Mouse (Mus musculus) megakaryocyte-erythroid progenitor cell, adult 5-6 weeks (primary cell): ENCODE measurements around the gene Fam20a. TPM values are rescaled to one million over a fixed set of nuclear protein-coding genes. Genes with fewer than 3 reads are reported as not detected.

ENCODE experiments used
- ATAC-seq: replicated peaks from 2 replicates; pipeline ENCODE4 v1.8.0; 2016; ENCODE audit warnings: mild to moderate bottlenecking, inconsistent platforms; ENCODE audit not compliant: severe bottlenecking, poor library complexity, low FRiP score, low TSS enrichment
- total RNA-seq, 2 experiments: library from RNA; stranded (forward) in 1 of 2; stranded (reverse) in 1 of 2; fragments of 200-1000, 215-1000 nt in 1 of 2; fragments of >200 nt in 1 of 2; fragmentation: Nextera tagmentation in 1 of 2; gene quantifications; 2 replicates each; pipeline ENCODE4 v1.2.3; 2014 to 2017

The Fam20a gene
- total RNA-seq, 2 experiments from 2014 or later = 0.70 TPM; not detected in 1

DNA sequence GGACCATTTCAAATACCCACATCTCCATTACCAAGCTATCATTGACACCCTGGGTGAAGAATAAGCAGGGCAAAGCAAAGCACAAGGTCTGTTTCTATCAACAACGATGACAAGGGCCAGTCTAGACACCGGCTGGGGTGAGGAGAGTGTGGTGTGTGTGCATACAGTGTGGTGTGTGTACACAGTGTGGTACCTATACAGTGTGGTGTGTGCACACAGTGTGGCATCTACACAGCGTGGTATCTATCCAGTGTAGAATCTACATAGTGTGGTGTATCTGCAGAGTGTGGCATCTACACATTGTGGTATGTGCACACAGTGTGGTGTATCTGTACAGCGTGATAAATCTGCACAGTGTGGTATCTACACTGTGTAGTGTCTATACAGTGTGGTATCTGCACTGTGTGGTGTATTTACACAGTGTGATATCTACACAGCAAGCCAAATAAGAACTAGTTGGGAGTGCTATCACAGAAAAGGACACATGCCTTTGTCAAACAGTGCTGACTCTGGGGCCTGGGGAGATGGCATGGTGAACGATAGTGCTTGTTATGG, 24.9 kb downstream of the Fam20a start:
- no peak for ATAC-seq

DNA sequence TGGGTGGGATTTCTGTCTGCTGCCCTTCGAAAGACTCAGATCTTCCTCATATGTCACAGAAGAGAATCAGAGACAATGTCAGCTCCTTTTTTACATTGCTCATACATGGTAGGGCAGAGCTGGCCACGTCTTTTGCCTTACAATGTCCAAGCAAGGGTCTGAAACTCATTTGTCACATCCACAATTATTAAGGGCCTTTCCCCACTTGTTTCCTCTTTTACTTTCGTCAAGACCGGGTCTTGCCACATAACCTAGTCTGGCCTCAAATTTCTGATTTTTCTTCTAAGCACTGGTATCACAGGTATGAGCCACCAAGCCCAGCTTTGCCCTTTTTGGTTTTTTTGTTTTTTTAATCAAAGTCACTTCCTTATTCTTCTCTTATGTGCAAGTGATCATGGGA, 25.6 kb downstream of the Fam20a start:
- ATAC-seq = no peak

DNA sequence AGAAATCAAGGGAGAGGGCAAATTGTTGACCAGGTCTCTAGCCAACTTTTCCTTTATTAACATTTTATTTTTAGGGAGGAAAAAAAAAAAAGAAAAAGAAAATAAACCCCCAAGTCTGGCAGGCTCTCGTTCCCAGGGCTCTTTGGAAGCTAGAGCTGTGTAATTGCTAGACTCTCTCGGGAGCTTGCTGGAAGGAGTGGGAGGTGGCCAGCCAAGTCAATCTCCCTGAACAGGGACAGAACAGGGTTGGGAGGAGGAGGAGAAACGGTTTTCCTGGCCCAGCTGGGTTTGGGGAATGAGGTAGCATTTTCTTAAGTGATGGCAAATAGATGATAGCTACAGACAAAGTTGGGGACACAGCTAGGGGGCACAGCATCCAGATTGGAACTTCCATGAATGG, 29.3 kb downstream of the Fam20a start:
- no peak for ATAC-seq

DNA sequence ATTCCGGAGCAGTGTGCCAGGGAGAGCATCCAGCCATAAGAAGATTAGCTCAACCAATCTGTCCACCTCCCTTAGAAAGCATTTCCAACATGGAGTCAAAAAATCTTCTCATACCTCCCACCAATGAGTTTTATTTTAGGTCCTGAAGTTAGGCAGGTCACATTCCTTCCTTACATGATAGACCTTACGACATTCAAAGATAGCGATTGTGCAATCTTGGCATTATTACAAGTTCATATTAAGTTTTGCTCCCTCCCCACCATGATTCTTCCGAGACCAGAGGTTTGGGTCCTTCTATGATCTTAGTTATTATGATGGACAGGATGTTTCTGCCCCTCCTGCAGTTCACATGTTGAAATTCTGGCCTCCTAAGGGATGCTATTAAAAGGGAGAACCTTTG, 32.5 kb downstream of the Fam20a start:
- no peak for ATAC-seq

DNA sequence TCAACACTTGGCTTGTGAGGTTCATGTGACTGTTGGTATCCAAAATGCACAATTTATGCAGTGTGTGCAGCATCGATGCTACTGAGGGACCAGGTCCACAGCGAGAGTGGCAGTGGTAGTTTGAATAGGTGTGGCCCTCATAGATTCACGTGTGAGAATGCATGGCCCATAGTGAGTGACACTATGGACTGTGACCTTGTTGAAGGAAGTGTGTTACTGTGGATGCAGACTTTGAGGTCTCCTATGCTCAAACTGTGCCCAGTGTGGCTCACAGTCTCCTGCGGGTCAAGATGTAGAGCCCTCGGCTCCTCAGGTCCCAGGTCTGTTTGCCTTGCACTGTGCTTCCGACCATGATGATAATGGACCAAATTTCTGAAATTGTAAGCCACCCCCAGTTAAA, 39.9 kb downstream of the Fam20a start:
- no peak for ATAC-seq

DNA sequence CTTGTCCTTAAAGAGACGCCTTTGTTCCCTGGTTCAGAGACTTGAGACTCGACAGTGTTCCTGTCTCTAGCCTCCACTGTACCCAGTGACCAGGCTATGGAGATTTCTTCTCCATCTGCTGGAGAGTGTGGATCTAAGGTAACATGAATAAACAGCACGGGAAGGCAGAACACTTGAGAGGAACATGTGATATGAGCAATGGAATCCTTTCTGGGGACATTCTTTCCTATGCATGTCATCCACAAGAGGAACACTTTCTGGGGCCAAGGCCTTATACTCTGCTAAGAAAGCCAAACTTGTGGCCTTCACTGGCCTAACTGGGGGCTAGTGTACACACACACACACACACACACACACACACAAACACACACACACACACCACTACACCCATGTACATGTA, 40.5 kb downstream of the Fam20a start:
- no peak for ATAC-seq

DNA sequence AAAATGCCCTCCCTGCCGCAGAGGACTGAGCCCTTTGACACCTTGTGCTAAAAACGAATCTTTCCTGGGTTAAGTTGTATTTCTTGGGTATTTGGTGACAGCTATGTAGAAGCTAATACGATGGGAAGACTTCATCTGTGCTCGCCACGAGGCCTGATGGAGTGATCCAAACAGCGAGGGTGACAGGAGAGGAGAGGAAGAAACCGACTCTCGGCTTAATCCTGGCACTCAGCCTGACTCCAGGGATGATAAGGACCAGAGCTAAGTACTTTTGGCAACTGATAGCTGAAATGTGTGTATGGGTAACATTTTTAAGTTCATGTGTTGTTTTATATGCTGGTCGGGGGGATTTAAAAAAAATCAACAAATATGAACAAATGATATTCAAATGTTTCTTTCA, 41.1 kb downstream of the Fam20a start:
- 0 out of 2 replicates have a peak, but pooled peaks have one; percentile 43 for ATAC-seq

DNA sequence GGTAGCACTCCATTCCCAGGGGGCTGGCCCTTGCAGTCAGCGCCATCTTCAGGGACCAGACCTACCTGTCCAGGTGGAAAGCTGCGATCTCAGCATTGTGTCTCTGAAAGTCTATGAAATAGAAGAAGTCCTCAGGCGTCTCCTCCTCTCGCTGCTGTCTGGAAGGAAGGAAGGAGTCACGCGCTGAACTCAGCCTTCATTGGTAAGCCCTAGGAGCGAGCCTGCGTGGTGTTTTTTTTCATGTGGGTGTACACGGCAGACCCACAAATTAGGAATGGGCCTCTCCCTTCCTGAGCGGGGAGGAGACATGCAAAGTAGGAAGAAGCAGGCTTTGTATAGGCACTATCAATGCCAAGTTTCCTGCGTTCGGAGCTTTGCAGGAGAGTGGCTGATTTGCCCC, 43.8 kb downstream of the Fam20a start:
- ATAC-seq = no peak

DNA sequence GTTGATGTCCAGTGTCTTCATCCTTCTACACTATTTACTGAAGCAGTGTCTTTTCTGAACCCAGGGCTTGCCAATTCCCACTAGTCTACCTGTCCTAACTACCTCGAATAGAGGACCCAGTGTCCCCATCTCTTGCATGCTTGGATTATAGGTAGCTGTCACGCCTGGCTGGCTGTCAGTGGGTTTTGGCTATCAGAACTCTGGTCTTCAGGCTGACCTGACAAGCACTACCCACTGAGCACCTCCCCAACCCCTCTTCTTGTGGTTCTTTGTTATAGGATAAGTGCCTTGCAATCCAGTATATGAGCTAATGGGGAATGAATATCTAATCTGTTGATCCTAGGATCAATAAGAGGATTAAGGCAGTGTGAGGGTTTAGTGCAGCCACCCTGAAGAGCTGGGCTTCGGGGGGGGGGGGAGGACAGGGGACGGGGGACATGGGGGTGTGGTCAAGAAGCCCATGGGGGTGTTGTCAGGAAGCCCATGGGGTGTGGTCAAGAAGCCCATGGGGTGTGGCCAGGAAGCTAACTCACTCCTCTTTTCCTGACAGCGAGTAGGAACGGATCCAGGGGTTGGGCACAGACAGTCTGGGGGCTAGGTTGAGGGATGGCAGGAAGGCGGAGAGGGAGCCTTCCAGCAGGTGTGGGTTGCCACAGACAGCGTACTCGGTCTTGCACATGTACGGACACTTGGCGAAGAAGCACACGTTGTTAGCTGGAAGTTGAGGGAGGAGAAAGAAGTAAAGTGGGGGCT, 45.3 kb downstream of the Fam20a start:
- no peak for ATAC-seq

DNA sequence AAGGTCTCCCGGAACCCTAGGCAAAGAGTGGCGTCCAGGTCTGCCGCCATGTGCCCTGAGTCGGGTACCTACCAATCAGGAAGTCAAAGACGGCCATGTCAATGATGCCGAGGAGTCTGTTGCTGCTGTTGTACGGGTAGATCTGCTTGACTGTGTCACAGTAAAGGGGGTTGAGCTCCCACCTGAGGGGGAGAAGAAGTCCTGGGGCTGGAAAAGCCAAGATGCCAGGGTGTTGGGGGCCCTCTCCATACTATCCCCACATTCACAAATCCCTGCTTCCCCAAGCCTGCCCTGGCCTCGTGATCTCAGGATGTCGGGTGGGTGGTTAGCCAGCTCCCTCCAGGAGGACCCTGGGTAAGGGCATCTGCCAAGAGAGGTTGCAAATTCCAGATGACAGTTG, 46.3 kb downstream of the Fam20a start:
- ATAC-seq = no peak

DNA sequence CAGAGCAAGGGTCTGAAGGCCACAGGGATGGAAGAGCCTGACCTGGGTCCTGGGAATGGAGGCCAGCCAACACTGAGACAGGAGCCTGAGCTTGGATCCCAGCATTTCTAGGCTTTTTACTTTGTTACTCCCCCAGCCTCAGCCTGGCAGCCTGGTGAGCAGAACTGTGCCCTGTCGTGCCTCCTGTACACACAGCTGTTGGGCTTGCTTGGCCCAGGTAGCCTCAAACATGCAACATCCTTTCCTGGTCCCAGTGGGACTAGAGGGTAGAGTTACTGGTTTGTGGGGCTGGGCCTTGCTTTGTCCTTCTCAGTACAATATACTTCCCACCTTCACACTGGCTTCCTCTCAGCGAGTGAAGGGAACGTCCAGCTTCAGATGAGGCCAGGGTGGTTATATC, 46.9 kb downstream of the Fam20a start:
- no peak for ATAC-seq

DNA sequence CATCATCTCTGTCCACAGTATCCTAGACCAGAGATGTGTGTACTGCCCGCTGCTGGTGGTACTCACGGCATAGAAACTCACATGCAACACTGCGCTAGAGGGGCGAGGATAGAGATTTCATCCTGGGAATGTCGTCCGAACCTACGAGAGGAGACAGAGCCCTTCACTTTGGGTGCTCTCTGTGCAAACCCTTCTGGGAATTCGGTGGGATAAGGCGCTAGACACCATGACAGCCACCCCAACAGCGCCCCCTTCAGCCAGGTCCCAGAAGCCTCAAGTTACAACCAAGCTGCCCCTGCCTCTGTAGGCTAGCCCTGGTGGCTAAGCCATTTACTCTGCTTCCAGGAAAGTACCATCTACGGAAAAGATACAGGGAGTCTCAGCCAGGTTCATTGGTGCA, 47.5 kb downstream of the Fam20a start:
- ATAC-seq = no peak

DNA sequence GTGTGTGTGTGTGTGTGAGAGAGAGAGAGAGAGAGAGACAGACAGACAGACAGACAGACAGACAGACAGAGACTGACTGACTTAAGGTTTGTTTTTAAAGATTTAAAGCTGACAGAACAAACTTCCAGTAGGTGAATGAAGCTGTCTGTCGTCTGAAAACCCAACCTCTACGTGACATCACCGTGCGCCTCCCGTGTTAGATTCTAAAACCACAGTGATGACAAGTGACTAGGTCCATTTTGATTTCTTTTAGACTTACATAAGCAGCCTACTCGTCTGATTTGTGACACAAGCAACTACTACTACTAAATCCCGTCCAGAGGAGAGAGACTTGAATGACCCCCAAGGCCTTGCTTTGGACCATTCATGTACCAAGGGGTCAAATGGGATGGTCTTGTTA, 48.3 kb downstream of the Fam20a start:
- no peak for ATAC-seq

DNA sequence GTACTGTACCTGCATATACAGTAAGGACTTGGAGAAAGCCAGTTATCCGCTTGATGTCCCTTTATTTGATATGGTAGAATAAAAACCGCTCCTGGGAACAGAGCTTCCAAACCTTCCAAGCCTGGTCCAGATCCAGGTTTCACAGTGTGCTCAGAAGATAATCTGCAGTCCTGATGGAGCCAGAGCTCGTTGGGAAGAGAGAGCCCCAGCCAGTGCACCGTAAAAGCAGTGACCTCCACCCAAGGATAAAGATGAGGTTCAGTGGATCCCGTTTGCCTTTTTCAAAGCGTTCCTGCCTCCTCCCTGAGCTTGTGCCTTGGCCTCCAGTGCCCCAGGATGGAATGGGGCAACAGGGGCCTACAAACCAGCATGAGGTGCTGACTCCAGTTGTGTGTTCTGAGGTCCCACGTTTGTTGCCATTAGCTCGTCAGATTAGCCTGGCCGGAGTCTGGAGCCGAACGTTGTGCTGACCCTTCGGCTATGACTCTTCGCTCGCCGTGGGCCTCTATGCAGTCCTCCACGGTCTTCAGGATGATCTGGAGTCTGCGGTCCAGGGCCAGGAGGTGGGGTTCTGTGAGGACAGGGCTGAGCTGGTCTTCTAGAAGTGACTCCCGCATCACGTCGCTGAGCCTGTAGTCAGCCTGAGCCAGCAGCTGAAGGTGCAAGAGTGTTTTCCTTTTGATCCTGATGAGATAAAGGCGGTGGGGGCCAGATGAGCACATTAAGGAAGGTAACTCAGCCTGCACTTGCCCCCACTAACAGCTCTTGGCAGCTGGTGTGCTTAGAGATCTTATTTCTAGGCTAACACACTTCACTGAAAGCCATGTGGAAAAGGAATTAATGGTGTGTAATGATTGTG, 49.0 kb downstream of the Fam20a start:
- ATAC-seq = no peak

DNA sequence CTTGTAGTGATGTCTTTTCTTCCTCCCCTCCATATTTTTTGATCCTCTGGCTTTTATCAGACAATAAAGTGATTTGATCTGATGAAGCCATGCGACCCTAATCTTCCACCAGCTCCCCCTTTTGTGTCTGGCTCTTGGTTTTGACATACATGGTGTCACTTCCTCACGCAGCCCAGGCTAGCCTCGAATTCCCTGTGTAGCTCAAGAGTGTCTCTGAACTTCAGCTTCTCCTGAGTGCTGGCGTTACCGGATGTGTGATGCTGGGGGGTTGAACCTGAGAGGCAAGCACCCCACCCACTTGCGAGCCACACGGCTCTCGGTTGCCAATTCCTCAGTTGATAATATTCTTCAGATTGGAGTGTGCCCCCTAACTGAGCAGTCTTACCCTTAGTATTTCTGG, 49.7 kb downstream of the Fam20a start:
- ATAC-seq = no peak

DNA sequence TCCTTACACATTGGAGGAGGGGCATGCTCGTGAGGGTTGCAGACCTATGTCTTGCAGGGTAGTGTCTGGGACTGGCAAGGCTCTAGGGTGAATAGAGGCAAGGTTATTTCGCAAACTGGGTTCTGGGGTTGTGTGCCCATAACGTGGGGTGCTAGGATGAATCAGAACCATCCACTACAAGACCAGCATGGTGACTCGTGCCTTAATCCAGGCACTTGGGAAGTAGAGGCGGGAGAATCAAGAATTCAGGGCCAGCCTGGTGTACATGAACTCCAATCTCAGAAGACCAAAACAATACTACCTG, 50.1 kb downstream of the Fam20a start:
- ATAC-seq = no peak

DNA sequence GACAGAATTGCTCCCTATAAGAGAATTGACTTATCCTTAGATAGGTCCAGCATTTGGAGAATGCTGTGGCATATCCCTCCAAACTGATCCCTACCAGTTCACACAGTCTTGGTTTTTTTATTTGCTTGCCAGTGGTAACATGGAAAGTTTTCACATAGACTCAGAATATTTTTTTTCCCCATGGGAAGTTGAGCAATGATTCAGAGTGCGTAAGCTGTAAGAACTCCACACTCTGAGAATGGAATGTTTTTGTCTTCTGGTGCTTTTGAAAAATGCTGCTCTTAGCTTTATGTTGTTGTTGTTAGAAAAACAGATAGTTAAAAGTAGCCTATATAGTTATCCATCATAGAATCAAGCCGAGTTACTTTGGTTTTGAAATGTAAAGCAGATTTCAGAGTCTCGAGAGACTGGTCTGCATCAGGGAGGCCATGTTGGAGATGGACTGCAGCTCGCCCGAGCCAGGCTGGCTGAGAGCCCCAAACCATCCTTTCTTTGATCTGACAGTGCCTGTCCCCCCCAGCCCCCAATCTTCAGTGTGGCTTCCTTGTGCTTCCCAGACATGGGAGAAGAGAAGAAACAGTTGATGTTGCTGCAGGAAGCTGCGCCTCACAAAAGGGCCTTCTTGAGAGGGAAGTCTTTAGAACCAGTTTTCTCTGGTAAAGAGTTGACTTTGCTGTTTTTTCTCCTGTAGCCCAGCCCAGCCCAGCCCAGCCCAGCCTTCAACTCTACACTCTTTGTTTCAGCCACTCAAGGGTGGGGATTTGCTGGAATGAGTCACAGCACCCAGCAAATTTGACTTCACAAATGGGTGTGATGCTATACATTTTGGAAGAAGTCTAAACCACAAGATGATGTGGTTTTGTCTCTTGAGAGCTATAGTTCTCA, 50.7 kb downstream of the Fam20a start:
- no peak for ATAC-seq

DNA sequence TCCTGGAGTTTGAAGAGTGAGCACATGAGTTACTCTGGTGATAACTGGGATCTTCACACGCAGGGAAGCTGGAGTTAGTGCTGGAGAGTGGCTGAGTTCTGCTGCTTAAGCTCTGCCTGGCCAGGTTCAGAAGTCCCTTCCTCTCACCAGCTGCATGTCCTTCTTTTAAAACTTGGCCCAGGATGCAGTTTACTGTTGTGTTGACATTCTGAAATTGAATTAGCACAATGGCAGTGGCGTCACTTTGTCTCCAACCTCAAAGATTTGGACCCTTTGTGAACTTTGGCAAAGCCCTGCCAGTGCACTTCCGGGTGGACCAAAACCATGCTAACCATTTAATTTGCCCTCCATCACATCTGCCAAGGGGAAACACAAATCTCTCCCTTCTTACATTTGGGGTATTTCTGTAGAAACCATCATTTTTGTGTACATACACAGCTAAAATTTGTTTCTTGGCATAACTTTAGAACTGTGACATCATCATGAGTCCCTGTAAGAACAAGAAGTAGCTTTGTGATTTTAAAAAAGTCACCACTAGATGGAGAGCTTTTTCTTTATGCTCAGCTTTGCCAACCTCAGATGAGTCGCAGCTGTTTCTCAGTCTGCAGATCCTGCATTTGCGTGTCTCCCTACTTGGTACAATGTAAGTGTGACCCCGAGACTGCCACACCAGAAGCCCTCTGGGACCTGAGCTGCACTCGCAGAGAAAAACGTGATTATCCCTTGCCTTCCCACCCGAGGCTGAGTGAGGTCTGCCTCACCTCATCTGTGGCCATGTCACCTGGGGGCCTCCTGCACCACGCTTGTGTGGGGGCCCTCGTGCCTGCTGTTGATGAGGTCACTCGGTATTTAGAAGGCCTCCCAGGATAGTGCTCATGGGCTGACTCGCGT, 51.8 kb downstream of the Fam20a start:
- peak; percentile 45 for ATAC-seq

DNA sequence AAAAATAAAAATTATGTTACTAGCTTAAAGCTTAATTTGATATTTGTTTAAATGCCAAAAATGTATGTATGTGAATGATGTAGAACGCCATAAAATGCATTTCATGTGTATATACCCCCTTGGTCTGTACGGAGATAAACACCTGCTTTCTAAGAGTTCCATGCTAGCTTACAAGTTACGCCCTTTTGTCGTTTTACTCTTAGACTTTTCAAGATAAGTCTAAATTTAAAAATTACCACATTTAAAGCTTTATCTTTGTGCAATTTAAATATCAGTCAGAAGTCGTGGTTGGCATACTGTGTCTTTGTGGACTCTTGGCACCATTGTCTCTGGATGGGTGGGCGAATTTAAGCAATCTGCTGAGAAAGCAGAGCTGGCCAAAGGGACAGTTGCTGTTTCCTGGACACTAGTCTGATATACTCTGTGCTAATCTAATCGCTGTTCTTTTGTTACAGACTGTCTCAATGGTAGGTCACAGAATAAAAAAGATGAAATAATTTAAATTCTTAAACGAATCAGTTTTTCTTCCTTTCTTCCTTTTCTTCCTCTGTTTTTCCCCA, 52.9 kb downstream of the Fam20a start:
- peak; percentile 82 for ATAC-seq
